Mouse (Mus musculus) heart, postnatal 36 days (tissue): ENCODE results near the gene Abca8b. TPM values are rescaled to one million over a fixed set of nuclear protein-coding genes. Genes with fewer than 3 reads are reported as not detected.
"Not testable (repeated sequence)": the region's sequence is repeated elsewhere in the genome, so short reads cannot be mapped to it uniquely, and the experiment has no call there.

Experiments used
- DNase-seq, 2 experiments: peaks; one replicate each; pipeline ENCODE4 v3.0.0; 2021 to 2022
- intact Hi-C: fragments of 180-260 bp; cut with DNase I; formaldehyde crosslinking; loops from one replicate; pipeline ENCODE4 v1.15.1; 2025
- total RNA-seq, 2 experiments: library from RNA; stranded (reverse); gene quantifications; 2 replicates each; pipeline ENCODE4 v1.2.3; 2021

Abca8b gene
- total RNA-seq, result 1 to 10 TPM; 8.0 to 8.4 TPM

GRCm38 (mm10) chr11:109995624-109996023 lies at the start of gene Abca8b:
TSS of gene Abca8b (minus strand) at chr11:109995845.
- intact Hi-C loops, result no loop called here
- peak; percentile 74 to 78 for DNase-seq

GRCm38 (mm10) chr11:110037795-110038194 lies 42.1 kb upstream of the Abca8b start:
- intact Hi-C loops, result no loop called here
- DNase-seq, result no peak

GRCm38 (mm10) chr11:110028913-110029695 lies 33.5 kb upstream of the Abca8b start:
- intact Hi-C loops, result no loop called here
- DNase-seq, result peak; percentile 13 to 33

GRCm38 (mm10) chr11:110010836-110011546 lies 15.3 kb upstream of the Abca8b start:
- no peak for DNase-seq
- intact Hi-C loops, result no loop called here

- intact Hi-C loops, result no loop called here
Measured at GRCm38 (mm10) chr11:109995013-109995412, 632 bp downstream of the Abca8b start.

GRCm38 (mm10) chr11:109994014-109994413 lies 1.6 kb downstream of the Abca8b start:
- DNase-seq, result no peak
- intact Hi-C loops, result loop anchor here (5.0 kb wide), 1 partner anchor 107 kb away; no protein-coding TSS in a partner anchor

More at GRCm38 (mm10) chr11:109995013-109995412, 632 bp downstream of the Abca8b start:
- peak; percentile 15 to 47 for DNase-seq

- intact Hi-C loops, result loop anchor here (5.0 kb wide), 1 partner anchor 104 kb away; no protein-coding TSS in a partner anchor
- DNase-seq, result no peak
Measured at GRCm38 (mm10) chr11:109991270-109991669, 4.4 kb downstream of the Abca8b start.

GRCm38 (mm10) chr11:109990256-109990655 lies 5.4 kb downstream of the Abca8b start:
- intact Hi-C loops, result loop anchor here (5.0 kb wide), 1 partner anchor 103 kb away; no protein-coding TSS in a partner anchor
- DNase-seq, result no peak

GRCm38 (mm10) chr11:109988164-109988563 lies 7.5 kb downstream of the Abca8b start:
- intact Hi-C loops, result no loop called here
- no peak for DNase-seq

GRCm38 (mm10) chr11:109987460-109988072 lies 8.1 kb downstream of the Abca8b start:
- intact Hi-C loops, DNase-seq: not testable (repeated sequence)

GRCm38 (mm10) chr11:109981872-109982271 lies 13.8 kb downstream of the Abca8b start:
- DNase-seq, result no peak
- intact Hi-C loops, result no loop called here

- DNase-seq, result no peak
- intact Hi-C loops, result no loop called here
Measured at GRCm38 (mm10) chr11:109970521-109970920, 25.1 kb downstream of the Abca8b start.

GRCm38 (mm10) chr11:109961495-109962492 lies 33.9 kb downstream of the Abca8b start:
- DNase-seq, result no peak
- intact Hi-C loops, result no loop called here

GRCm38 (mm10) chr11:109955185-109955584 lies 40.5 kb downstream of the Abca8b start:
- DNase-seq, result no peak
- intact Hi-C loops, result no loop called here

GRCm38 (mm10) chr11:109936915-109937314 lies 58.7 kb downstream of the Abca8b start:
- DNase-seq, result no peak
- intact Hi-C loops, result no loop called here

GRCm38 (mm10) chr11:109933207-109933606 lies 62.4 kb downstream of the Abca8b start:
- DNase-seq, intact Hi-C loops: not testable (repeated sequence)

- intact Hi-C loops, result no loop called here
- DNase-seq, result no peak
Measured at GRCm38 (mm10) chr11:109928489-109928888, 67.2 kb downstream of the Abca8b start.

GRCm38 (mm10) chr11:109926718-109927680 lies 68.6 kb downstream of the Abca8b start:
- intact Hi-C loops, result loop anchor here (1.0 kb wide), 1 partner anchor 52 kb away; no protein-coding TSS in a partner anchor
- DNase-seq, result peak; percentile 8 to 28

GRCm38 (mm10) chr11:109922236-109922635 lies 73.4 kb downstream of the Abca8b start:
- intact Hi-C loops, result no loop called here
- no peak for DNase-seq
